Mouse (Mus musculus): ENCODE measurements at regions not wholly inside any gene's neighbourhood (a gene's known extent, or its start where the extent isn't known, plus 50 kb on each side); places are given as distances from the start of the nearest gene placed in this dataset.
"Not testable (repeated sequence)": the region's sequence is repeated elsewhere in the genome, so short reads cannot be mapped to it uniquely, and the experiment has no call there.

DNA sequence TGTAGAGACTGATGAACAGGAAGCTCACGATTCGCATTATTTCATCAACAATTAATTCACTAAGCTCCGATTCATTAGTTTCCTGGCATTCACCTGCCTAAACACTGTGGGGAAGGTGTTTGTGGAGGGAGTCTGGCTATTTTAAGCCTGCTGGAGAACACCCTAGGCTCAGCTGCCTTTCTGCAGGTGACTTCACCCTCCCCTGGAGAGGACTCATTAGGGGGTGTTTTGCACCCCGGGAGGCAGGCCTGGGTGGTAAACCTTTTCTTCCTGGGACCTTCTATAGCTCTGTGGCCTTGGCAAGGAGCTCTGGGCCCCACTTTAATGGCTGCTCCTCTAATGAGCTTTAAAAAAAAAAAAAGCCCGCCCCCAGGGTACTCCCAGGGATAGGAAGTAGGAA lies 55.4 kb upstream of the Bnc1 start:
- DNase-seq, result no peak

DNA sequence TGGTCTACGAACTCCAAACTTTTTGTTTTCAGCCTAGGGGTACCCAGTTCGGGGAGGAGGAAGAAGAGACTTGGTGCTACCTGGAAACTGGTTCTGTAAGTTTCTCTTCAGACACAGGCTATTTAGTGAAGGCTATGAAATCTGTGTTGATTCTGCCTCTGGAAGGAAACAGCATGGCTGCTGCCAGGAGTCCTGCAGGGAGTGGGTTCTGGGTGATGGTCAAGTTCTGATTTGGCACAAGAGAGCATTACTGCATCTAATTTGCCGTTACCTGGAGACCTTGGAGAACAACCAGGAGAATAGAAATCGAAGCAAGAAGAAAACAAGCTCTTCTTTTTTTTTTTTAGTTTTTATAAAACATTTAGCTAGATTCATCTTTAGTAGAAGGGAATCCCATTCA lies 61.3 kb upstream of the Bnc1 start:
- no peak for DNase-seq

DNA sequence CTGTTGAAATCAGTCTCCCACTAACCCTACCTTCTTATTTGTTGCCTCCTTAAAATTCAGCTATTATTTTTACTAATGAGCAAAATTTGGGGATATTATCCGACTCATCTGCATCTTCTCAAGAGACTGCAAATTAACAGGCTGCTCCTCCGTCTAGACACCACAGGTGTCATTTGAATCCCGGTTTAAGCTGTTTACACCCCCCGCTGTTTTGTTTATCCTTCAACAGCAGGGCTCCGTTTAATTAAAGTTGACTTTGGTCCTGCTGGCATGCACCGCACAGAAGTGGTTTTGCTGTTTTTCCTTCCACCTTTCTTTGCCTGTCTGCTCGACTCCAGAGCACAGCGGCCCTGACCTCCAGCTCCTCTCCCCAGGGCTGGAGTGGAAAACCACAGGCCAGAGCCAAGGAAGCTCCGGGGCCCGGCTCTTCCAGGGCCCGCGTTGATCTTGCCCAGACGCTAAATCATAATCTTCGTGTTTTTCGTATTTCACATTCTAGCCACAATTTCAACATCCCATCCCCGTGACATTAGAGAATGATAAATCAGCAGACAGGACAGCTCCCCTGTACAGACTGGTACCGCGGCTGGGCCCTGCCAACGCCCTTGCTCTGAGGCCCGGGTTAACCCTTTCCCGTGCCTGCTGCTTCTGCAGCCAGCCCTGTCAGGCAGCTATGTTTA lies 64.6 kb upstream of the Bnc1 start:
- DNase-seq, result no peak

DNA sequence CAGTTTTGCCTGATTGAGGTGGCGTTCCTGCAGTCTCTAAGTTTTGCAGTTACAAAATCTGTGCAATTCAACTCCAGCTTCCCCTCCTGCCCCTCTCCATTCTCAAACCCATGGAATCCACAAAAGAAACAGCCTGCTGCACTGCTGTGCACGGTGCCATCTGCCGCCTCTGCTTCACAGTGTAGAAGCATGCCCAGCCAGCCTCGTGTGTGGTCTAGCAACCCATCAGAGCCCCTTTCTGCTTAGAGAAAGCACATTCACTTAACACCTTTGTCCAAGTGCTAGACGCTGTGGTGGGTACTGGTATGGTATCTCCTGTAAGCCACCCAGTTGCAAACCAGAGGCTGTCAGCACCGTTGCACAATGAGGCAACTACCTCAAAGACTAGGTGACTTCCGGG lies 71.3 kb upstream of the Bnc1 start:
- DNase-seq, result no peak

DNA sequence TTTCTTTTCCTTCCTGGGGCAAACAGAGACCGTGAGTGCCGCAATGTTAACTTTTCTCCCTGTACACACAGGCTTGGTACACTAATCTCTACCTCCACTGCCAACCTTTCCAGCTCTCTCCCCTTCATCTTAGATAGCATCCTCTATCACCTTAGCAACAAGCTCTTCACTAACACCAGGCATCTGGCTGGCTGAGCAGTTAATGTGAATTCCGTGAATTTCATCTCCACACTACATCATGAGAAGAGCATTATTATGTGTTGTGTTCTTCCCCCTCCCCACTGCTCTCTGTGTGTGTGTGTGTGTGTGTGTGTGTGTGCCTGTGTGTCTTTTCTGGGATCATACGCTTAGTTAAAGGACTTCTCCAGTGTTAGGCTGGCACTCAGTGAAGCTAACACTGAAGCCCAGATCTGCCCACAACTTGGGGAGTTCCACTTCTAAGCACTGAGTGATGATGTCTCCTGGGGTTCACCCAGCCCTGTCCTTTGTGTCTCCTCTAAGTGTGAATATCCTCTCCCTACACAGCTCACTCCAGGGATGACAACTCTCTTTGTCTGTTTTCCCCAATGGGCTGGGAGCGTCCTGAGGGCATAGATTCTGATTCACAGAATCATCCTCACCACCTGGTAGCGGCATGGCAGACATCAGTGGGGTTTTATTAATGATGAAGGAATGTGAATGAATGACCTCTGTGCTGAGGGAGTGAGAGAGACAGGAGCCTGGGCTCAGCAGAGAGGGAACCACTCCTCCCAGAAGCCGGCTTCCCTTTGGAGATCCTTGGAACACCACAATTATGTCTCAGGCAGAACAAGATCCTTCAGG lies 77.7 kb upstream of the Bnc1 start:
- no peak for DNase-seq

DNA sequence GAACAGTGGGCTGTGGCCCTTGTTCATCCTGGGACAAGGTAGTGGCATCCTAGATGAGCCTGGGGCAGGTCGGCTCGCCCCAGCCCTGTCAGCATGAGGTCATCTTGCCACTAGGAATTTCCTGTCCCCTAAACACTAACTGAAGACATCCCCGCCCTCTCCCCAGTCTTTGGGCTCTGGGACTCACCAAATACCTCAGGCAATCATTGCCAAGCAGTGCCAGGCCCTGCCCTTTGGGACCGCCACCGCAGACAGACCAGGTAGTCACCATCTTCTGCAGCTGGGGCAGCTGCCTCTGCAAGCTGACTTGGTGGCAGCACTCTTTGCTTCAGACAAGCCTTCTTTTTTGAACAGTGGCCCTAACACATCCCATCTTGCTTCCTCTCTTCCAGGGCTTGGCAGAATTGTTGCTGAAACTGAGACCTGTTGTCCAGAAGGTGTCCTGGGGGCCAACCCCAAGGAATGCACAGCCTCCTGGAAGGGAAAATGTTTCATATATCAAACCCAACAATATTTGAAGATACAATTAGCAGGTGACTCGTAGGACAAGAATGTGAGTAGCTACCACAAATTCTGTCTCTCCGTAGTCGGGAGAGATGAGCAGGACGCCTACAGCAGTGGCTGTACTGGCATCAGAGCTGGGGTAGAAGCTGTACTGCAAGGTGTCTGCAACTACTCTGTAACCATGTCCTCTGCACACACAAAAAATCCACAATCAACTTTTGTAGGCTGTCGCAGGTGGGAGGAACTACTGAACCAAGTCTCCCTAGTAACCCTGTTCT lies 79.0 kb upstream of the Bnc1 start:
- no peak for DNase-seq

DNA sequence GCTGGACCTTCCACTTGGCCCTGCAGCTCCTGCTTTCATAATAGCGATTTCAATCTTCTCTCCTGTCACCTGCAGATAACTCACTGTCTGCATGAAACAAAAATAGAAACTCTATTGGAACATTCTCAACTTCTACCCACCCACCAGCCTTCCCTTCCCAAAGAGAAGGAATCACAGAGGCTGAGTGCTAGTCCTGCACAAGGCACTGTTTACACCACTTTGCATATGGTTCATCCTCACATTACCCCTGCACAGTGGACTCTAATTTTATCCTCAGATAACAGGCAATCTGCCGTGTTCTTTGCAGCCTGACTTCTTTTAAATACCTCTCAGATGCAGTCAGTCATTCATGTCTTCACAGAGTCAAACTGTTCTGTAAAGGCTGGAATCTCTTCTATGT lies 83.3 kb upstream of the Bnc1 start:
- no peak for DNase-seq

DNA sequence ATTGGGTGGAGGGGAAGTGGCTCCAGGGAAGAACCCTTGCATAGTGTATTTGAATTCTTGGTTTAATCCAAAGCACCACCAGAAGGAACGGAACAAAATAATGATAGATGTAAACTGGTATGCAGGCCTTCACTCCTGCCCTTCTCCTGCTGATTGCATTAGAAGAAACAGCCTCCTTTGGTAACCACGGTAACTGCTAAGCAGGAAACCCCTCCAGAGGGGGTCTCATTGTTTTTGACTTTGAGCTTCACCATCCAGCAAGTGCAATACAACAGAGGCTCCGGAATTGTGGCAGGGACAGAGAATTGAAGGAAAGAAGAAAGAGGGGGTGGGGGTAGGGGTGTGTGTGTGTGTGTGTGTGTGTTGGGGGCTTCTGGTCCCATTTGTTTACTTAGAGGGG lies 89.8 kb upstream of the Bnc1 start:
- DNase-seq, result no peak

DNA sequence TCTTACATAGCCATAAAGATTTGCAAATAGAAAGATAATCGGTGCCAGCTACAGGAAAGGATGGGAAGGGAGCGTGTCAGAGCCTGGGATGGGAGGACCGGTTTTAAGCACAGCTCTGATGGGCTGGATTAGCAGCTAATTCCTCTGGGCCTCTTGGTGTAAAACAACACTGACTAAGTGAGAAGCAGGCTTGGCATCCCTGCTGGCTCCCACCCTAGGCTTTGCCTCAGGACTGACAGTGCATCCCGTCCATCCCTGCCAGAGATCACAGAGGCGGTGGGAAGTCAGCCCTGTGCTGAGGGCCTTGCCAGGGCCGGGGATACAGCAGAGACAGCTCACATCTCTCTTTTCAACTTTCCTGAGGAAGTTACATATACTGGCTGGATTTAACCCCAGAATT lies 90.8 kb upstream of the Sh3gl3 start:
- no peak for DNase-seq

DNA sequence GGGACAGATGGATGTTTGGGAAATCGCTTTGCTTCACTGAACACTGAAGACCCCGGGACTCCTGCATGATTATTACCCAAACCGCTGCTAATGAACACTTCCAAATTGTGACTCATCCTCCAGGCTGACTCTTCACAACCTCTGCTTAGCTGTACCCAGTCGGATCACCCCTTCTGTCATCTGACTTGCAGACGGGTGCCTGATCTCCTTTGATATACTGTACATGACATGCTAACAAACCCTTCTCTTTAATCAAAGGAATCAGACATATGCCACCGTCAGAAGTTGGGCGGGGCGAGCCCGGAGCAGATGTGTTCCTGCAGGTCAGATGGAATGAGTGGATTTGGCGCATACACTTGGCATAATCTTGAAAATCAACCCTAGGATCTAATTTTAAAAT lies 89.2 kb upstream of the Sh3gl3 start:
- DNase-seq, result no peak

DNA sequence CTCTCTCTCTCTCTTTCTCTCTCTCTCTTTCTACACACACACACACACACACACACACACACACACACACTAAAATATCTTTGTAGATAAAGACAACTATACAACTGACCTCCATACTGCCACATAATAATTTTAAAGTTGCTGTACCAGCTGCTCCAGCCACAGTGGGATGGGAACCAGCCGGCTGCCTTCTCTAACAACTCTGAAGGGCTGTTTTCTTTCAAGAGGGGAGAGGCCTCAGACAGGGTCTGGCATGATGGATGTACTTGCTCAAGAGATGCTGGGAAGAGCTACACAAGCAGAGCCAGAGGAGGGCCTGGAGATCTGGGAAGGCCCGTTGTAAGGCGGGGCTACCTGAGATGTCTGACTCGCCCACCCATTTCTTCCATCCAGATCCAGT lies 88.4 kb upstream of the Sh3gl3 start:
- no peak for DNase-seq

DNA sequence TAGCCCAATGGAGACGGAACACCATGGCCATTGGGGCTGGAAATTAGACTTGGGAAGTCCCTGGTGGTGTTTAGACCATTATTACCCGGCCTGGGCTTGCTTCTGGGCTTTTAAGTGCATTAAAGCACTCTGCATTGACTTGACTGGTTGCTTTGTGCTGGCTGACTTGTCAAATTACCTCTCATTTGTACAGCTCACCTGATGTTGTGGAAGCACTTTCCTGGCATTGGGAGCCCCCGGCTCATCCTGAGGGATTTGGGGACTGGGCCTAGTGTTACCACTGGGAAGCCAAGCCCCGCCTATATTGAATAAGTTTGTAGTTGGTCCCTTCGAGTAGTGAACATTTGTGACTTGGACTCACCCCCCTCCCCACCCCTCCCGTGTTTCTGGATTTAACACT lies 75.5 kb upstream of the Sh3gl3 start:
- no peak for DNase-seq

DNA sequence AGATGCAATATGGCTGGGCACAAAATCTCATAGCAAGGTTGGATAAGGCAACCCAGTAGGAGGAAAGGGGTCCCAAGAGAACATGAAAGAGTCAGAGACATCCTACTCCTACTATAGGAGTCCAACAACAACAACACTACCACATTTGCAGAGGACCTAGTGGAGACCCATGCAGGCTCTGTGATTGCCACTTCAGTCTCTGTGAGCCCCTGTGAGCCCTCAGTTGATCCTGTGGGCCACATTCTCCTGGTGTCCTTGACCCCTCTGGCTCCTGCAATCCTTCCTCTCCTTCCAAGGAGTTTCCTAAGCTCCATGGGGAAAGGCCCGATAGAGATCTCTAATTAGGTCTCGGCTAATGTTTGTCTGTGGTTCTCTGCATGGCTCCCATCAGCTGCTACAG lies 72.3 kb upstream of the Sh3gl3 start:
- no peak for DNase-seq

DNA sequence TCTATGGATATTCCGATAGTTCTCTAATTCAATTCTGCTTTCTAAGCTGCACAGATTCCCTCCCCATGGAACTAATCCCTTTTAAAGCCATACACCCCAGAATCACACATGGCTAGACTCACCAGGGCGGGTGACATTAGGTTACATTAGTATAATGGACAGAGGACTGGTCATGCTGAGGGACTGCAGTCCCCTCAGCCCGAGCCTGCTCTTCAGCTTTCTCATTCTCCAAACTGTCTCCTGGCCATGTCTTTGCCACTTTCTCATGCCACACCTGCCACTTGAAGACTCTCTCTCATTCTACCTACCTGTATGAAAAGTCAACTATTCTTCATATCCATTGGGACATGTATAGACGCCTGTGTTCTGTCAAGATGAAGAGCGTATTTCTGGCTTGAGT lies 68.0 kb upstream of the Sh3gl3 start:
- no peak for DNase-seq

DNA sequence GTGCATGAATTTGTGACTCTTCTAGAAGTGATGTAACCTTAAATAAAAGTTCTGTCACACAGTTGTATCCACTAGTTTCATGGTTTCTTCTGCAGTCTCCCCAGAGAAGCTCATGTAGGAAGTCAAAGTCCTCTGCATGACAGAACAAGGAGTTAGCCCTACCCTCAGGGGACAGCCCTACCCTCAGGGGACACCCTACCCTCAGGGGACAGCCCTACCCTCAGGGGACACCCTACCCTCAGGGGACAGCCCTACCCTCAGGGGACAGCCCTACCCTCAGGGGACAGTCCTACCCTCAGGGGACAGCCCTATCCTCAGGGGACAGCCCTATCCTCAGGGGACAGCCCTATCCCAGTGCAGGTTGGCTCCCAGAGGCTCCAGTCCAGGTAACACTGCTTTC lies 64.5 kb upstream of the Sh3gl3 start:
- not testable (repeated sequence) for DNase-seq

DNA sequence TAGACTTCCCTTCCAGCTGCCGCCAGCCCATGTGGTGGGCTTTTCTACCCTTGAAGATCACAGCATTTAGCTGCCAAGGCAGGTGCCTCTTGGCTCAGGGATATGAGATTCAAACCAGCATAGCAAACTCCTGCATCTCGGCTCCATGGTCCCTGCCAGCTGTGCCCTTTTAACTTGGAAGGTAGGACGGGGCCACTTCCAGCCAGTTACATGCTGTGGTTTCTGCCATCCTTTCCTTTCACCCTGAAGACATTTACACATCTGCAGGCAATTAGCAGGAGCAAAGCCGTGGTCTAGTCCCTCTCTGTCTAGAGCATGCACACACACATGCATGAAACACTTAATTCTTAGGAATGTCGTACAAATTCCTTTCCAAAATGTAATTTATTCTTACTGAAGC lies 64.1 kb upstream of the Sh3gl3 start:
- DNase-seq, result no peak

DNA sequence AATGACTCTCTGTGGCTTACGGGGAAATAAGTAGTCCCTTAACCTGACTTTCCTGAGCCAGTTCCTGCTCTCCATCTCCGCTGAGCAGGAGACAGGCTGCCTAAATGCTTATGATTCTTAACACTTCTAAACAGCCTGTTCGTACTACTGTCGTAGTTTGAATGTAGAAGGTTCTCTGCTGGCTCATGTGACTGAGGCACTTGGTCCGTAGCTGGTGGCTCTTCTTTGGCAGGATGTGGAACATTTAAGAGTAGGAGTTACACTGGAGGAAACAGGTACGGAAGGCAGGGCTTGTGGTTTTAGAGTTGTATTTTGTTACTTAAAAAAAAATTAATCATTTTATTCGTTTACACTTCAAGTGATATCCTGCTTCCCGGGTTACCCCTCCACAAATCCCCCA lies 63.7 kb upstream of the Sh3gl3 start:
- DNase-seq, result no peak

DNA sequence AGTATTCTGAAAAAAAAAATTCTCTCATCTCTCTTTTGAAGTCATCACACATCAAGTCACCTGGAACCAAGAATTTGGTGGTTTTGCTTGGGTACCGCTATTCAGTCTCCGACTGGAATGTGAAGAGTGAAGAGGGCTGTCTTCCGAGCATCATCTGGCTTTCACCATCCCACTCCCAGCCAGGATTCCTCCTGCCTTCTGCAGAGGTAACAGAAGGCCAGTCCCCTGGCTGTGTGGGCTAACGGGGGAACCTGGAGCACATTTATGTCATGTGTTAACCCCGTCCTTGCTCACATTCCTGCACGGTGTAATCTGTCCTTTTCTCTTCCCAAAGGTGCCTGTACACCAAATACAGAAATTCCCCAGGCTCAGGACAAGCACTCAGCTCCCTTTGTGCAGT lies 61.6 kb upstream of the Sh3gl3 start:
- DNase-seq, result no peak

DNA sequence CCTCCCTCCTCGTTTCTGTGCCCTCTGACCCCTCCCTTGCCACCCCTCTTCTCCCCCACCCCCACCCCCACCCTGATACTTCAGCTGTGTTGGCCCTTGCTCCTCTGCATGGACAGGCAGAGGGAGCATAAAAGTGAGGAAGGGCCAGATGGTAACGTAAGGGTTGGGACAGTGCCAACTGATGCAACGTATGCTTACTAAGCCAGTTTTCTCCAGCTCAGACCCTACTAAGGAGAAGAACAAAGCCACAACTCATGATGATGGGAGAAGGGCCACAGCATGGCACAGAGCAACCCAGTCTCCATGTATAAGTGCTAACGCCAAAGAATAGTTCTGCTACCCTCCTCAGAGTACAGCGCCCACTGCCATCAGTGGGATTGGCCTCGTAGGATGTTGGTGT lies 58.0 kb upstream of the Sh3gl3 start:
- no peak for DNase-seq

DNA sequence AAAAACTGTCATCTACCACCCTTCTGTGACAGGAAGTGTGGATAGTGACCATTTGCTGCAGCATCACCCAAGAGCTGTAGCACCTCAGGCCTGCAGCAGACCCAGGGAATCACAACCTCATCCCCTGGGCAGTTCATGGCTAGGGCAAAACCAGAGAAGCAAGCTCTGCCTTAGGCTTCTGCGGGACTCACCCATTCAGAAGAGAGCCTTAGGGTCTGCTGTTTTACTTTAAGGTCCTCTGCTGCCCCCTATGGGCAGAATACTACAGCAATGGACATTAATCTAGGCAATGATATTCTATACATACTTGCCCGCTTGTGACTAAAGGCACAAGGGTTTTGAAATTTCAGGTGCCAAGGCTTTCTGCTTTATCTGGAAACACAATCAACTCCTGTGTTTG lies 54.4 kb upstream of the Sh3gl3 start:
- peak; percentile 37 to 61 for DNase-seq

DNA sequence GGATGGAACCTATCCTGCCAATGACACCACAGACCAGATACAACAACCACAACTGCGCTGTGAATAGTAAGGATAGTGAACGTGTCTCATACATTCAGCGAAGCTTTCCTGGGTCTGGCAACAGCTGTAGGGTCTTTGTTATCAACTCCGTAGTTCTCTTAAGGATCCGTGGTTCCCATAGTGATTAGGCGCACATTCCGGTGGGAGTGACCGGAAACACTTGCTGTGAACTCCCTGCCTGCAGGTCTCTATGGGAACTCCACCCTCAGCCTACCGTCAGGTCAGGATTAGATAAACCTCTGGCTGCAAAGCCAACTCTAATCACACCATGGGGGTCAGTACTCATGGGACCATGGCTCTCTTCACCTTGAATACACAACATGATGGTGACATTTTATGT lies 53.8 kb upstream of the Sh3gl3 start:
- DNase-seq, result no peak

DNA sequence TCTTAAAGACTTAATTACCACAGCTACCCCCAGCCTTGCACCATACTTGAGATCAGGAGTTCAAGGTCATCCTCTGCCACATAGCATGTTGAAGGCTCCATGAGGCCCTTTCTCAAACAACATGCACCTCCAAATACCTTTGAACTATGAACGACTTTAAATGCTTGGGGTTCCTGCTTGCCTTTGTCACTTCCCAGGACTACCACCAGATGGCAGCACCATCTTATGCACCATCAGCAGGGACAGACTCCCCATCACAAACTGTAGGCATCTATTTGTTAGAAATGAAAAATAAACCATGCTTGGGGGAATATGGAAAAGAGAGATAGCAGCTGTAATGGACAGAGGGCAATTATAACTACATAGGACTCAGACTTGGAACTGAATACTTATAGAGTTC lies 51.9 kb upstream of the Sh3gl3 start:
- DNase-seq, result peak; percentile 64
